Mouse (Mus musculus) liver, postnatal 0 days (tissue): ENCODE data around the gene Gfod1.

ENCODE experiments used
- CTCF ChIP-seq: sonication (generic); IDR thresholded peaks from 2 replicates; pipeline ENCODE4 v1.5.1; 2016; ENCODE audit warnings: antibody characterized with exemption, low read depth
- EP300 ChIP-seq: IDR thresholded peaks from 2 replicates; pipeline ENCODE4 v1.6.1; 2016; ENCODE audit warnings: antibody characterized with exemption, low read depth, mild to moderate bottlenecking

- TF ChIP-seq CTCF = no peak
- no peak for TF ChIP-seq EP300
Observed at GRCm38 (mm10) chr13:43181104-43181503, 122.9 kb downstream of the Gfod1 start.
